Mouse (Mus musculus): Measurements from ENCODE around the gene Ptdss2. TPM values are rescaled to one million over a fixed set of nuclear protein-coding genes. Genes with fewer than 3 reads are reported as not detected.

The Ptdss2 gene
- polyA plus RNA-seq (2015; fragmentation: Nextera tagmentation; extraction: Ambion mirVana): 79.9 and 83.4 TPM in 2 replicates

GRCm38 (mm10) chr7:141122245-141122644 is at the start of gene Ptdss2:
Ptdss2 (plus strand) TSS chr7:141122382.
- Histone ChIP-seq H3K9ac (peak within 1 kb of the TSS; percentile 69), H3K27ac (peak within 1 kb of the TSS; percentile 92), H3K9me3 (replicated peaks) (no peaks in the 10 kb centered on the region), H3K4me2 (peak within 1 kb of the TSS; percentile 76), H3K4me3 (replicated peaks) (peak within 1 kb of the TSS; percentile 57), H3K36me3 (no peaks in the 10 kb centered on the region), H3K4me1 (peaks cover 14% of the 10 kb centered on the region), H3K27me3 (0 out of 2 replicates have a peak, but pooled peaks cover 4% of the 10 kb centered on the region)
- ATAC-seq (replicated peaks; ENCODE audit: low FRiP score): no peak
- 44% methylated on average over 14 of the region's 14 CpGs for WGBS

DNA sequence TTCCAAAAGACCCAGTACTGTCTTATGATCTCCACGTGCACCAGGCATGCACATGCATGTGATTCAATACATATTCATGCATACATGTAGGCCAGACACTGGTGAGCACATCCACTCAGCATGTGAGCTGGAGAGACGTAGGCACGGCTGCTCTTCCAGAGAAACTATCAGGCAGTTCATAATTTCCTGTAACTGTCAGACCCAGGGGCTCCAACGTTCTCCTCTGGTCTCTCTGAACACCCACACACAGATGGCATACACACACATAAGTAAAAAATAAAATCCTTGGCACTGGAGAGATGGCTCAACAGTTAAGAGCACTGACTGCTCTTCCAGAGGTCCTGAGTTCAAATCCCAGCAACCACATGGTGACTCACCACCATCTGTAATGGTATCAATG is 48.4 kb upstream of the Ptdss2 start:
- Histone ChIP-seq H3K27ac (no peak overlapping the region), H3K4me1 (peaks cover 21% of the 10 kb centered on the region), H3K9me3 (replicated peaks) (no peaks in the 10 kb centered on the region), H3K9ac (no peak overlapping the region), H3K4me3 (replicated peaks) (no peak overlapping the region), H3K36me3 (no peaks in the 10 kb centered on the region), H3K4me2 (no peak overlapping the region), H3K27me3 (peaks cover 34% of the 10 kb centered on the region)
- 83% methylated on average over 4 of the region's 4 CpGs for WGBS
- no peak for ATAC-seq (replicated peaks; ENCODE audit: low FRiP score)

DNA sequence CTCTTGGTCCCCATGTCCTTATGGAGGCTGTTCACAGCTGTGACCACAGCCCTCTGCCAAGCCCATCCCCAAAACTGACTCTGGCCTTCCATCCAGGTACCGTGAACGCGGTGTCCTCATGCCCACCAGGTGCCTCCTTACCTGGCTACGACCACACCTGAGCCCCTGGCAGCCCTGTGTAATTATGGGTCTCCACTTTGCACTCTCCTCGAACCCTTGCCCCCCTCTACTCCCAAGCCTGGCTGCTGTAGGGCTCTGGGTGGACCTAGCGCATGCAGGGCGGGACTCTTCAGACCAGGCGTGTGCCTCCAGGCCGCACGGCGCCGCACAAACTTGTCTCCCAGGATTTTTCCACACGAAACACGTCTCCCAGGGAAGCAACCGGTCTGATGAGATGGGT is 44.3 kb upstream of the Ptdss2 start, which contains the start of gene Pkp3:
Gene Pkp3 (plus strand): TSS at position 378 of the 400 bp plus-strand sequence.
- ATAC-seq (replicated peaks; ENCODE audit: low FRiP score): no peak

GRCm38 (mm10) chr7:141078876-141079275 is 43.3 kb upstream of the Ptdss2 start:
- no peak overlapping the region for H3K4me2 ChIP-seq
- 0 out of 2 replicates have a peak, but pooled peaks have one; percentile 20 for ATAC-seq (replicated peaks; ENCODE audit: low FRiP score)
- H3K27me3 ChIP-seq: peaks cover 20% of the 10 kb centered on the region; the same call in 1 of the 2 replicates
- no peak overlapping the region for H3K27ac ChIP-seq
- no peak overlapping the region for H3K4me3 ChIP-seq (replicated peaks)
- no peaks in the 10 kb centered on the region for H3K9me3 ChIP-seq (replicated peaks)
- WGBS: 78% methylated on average over 4 of the region's 4 CpGs
- no peak overlapping the region for H3K9ac ChIP-seq
- H3K36me3 ChIP-seq: no peaks in the 10 kb centered on the region
- H3K4me1 ChIP-seq: peaks cover 10% of the 10 kb centered on the region; the same call in 1 of the 2 replicates

More for the DNA sequence above, 44.3 kb upstream of the Ptdss2 start, which contains the start of gene Pkp3:
- peaks cover 10% of the 10 kb centered on the region; the same call in 1 of the 2 replicates for H3K4me1 ChIP-seq
- H3K4me2 ChIP-seq: no peak within 1 kb of the TSS
- H3K9ac ChIP-seq: no peak within 1 kb of the TSS
- H3K4me3 ChIP-seq (replicated peaks): no peak within 1 kb of the TSS
- H3K9me3 ChIP-seq (replicated peaks): no peaks in the 10 kb centered on the region
- WGBS: 89% methylated on average over 15 of the region's 15 CpGs
- no peak within 1 kb of the TSS for H3K27ac ChIP-seq
- no peaks in the 10 kb centered on the region for H3K36me3 ChIP-seq
- H3K27me3 ChIP-seq: peaks cover 20% of the 10 kb centered on the region; the same call in 1 of the 2 replicates

DNA sequence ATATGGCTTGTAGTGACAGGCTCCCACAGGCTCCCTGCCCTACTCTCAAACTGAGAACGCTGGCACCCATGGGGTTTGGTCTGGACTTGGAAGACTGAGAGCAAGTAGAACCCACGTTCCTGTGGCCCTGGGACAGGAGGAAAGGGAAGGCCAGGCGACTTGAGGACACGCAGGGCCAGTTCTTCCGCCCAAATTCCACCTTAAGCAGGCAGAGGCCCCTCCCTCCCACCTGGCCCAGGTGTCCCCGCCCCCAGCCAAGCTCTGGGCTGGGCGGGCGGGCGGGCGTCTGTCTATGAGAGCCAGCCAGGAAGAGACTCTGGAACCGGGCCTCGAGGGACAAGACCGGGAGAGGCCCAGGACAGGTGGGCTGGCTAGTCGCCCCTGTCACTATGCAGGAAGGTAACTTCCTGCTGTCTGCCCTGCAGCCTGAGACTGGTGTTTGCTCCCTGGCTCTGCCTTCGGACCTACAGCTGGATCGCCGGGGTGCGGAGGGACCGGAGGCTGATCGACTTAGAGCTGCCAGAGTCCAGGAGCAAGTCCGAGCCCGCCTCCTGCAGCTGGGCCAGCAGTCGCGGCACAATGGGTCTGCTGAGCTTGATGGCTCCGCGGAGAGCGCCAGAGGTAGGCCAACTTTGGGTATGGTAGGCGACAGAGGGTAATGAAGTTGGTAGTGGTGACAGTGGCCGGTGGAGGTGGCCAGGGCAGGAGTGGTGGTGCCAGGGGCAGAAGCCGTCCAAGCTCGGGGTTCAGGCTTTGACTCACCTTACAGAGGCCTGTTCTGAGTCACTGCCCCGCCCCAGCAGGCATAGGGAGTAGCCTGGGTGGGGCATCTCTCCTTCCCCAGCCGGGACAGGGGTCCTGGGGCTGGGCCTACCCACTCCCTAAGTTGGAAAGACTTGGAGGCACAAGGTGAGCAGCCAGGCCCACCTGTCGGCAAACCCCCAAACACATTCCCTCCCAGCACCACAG is 42.4 kb upstream of the Ptdss2 start:
- Histone ChIP-seq H3K9ac (peak overlapping the region; percentile 31; the same call in 1 of the 2 replicates), H3K27ac (peak overlapping the region; percentile 48; the same call in 1 of the 2 replicates), H3K4me2 (peak overlapping the region; percentile 52), H3K4me3 (replicated peaks) (peak overlapping the region; percentile 37), H3K36me3 (no peaks in the 10 kb centered on the region), H3K4me1 (peaks cover 10% of the 10 kb centered on the region; the same call in 1 of the 2 replicates), H3K9me3 (replicated peaks) (no peaks in the 10 kb centered on the region), H3K27me3 (peaks cover 20% of the 10 kb centered on the region; the same call in 1 of the 2 replicates)
- 22% methylated on average over 34 of the region's 34 CpGs for WGBS
- ATAC-seq (replicated peaks; ENCODE audit: low FRiP score): peak; percentile 34; the same call in 1 of the 2 replicates

GRCm38 (mm10) chr7:141087894-141088293 is 34.3 kb upstream of the Ptdss2 start:
- no peak overlapping the region for H3K27ac ChIP-seq
- peak overlapping the region; percentile 38; the same call in 1 of the 2 replicates for H3K4me2 ChIP-seq
- H3K4me1 ChIP-seq: peaks cover 23% of the 10 kb centered on the region
- no peak for ATAC-seq (replicated peaks; ENCODE audit: low FRiP score)
- H3K4me3 ChIP-seq (replicated peaks): no peak overlapping the region
- WGBS: 32% methylated on average over 8 of the region's 8 CpGs
- no peaks in the 10 kb centered on the region for H3K9me3 ChIP-seq (replicated peaks)
- no peaks in the 10 kb centered on the region for H3K36me3 ChIP-seq
- H3K9ac ChIP-seq: no peak overlapping the region
- H3K27me3 ChIP-seq: peaks cover 40% of the 10 kb centered on the region

DNA sequence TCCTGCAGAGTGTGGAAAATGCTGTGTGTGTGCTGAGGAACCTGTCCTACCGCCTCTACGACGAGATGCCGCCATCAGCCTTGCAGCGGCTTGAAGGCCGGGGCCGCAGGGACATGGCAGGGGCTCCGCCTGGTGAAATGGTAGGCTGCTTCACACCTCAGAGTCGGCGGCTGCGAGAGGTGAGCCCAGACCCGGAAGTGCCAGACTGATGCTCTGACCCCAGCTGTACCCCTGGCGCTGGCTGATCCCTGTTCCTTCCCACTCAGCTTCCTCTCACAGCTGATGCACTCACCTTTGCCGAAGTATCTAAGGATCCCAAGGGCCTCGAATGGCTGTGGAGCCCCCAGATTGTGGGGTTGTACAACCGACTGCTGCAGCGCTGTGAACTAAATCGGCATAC is 33.7 kb upstream of the Ptdss2 start:
- Histone ChIP-seq H3K9me3 (replicated peaks) (no peaks in the 10 kb centered on the region), H3K9ac (no peak overlapping the region), H3K27me3 (peaks cover 42% of the 10 kb centered on the region), H3K4me3 (replicated peaks) (0 out of 2 replicates have a peak overlapping the region, but pooled peaks have one; percentile 5), H3K4me1 (peaks cover 28% of the 10 kb centered on the region), H3K4me2 (peak overlapping the region; percentile 38), H3K27ac (no peak overlapping the region), H3K36me3 (no peaks in the 10 kb centered on the region)
- no peak for ATAC-seq (replicated peaks; ENCODE audit: low FRiP score)
- WGBS: 14% methylated on average over 18 of the region's 18 CpGs

- WGBS: 79% methylated on average over 8 of the region's 8 CpGs
- Histone ChIP-seq H3K36me3 (no peaks in the 10 kb centered on the region), H3K4me2 (no peak overlapping the region), H3K4me3 (replicated peaks) (no peak overlapping the region), H3K4me1 (peaks cover 43% of the 10 kb centered on the region), H3K9me3 (replicated peaks) (no peaks in the 10 kb centered on the region), H3K9ac (no peak overlapping the region), H3K27me3 (peaks cover 42% of the 10 kb centered on the region), H3K27ac (no peak overlapping the region)
- no peak for ATAC-seq (replicated peaks; ENCODE audit: low FRiP score)
Measured at GRCm38 (mm10) chr7:141090228-141090627, 32.0 kb upstream of the Ptdss2 start.

GRCm38 (mm10) chr7:141092051-141092735 is 30.0 kb upstream of the Ptdss2 start:
- Histone ChIP-seq H3K9ac (no peak overlapping the region), H3K27me3 (peaks cover 36% of the 10 kb centered on the region), H3K4me3 (replicated peaks) (peak overlapping the region; percentile 18), H3K4me2 (peak overlapping the region; percentile 52), H3K36me3 (no peaks in the 10 kb centered on the region), H3K27ac (no peak overlapping the region), H3K4me1 (peaks cover 59% of the 10 kb centered on the region), H3K9me3 (replicated peaks) (no peaks in the 10 kb centered on the region)
- 7% methylated on average over 37 of the region's 37 CpGs for WGBS
- ATAC-seq (replicated peaks; ENCODE audit: low FRiP score): peak; percentile 79

DNA sequence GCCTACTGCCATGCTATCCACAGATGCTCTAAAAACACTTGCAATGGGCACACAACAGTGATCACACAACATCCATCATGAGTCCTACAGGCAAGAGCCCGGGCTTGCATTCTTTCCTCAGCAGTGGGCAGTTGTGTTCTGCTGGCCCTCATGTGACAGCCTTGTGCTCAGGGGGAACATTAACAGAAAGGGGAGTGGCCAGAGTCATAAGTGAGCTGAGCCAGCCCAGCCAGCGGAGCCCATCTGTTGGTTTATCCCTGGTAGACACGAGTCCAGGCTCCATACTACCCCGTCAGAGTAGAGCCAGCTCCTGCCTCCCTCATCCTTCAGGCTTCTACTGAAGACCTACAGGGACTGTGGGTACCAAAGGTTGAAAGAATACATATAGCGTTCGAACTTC is 28.2 kb upstream of the Ptdss2 start:
- no peaks in the 10 kb centered on the region for H3K36me3 ChIP-seq
- no peak overlapping the region for H3K4me3 ChIP-seq (replicated peaks)
- H3K4me2 ChIP-seq: peak overlapping the region; percentile 34
- H3K27ac ChIP-seq: peak overlapping the region; percentile 89
- 75% methylated on average over 6 of the region's 6 CpGs for WGBS
- peaks cover 21% of the 10 kb centered on the region for H3K27me3 ChIP-seq
- H3K9ac ChIP-seq: no peak overlapping the region
- no peaks in the 10 kb centered on the region for H3K9me3 ChIP-seq (replicated peaks)
- H3K4me1 ChIP-seq: peaks cover 46% of the 10 kb centered on the region
- ATAC-seq (replicated peaks; ENCODE audit: low FRiP score): peak; percentile 63

DNA sequence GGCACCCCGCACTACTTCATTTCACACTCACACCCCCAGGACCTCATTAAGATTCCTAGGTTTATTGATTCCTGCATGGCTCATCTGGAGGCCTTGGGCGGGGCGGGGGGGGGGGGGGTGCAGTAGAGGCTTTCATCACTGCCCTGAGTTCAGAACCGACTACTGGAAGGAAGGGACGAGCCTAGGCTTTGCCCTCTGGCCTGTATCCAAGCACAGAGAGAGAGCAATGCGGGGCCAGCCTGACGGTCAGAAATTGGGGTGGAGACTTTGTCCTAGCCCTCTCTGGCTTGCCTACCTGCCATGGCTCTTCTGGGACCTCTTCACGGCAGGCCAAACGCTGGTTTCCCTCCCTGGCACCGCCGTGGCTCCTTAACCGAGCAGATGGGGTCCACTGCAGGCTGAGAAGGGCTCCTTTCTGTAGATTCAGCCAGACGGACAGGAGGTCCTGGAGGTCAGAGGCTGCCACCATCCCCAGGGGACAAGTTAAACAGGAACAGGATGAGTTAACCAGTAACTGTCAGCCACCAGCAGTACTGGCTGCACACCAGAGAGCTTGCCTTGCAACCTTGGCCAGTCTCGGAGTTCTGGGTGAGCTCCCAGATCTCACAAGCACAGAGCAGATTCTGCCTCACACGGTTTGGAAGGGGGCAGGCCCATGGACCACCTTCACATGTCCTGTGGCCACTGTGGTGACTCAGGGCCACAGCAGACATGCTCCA is 27.5 kb upstream of the Ptdss2 start:
- WGBS: 50% methylated on average over 15 of the region's 15 CpGs
- Histone ChIP-seq H3K4me3 (replicated peaks) (no peak overlapping the region; the same call in 1 of the 2 replicates), H3K4me1 (peaks cover 50% of the 10 kb centered on the region), H3K36me3 (no peaks in the 10 kb centered on the region), H3K4me2 (peak overlapping the region; percentile 34), H3K27ac (peak overlapping the region; percentile 89), H3K9ac (no peak overlapping the region; the same call in 1 of the 2 replicates), H3K27me3 (peaks cover 19% of the 10 kb centered on the region), H3K9me3 (replicated peaks) (no peaks in the 10 kb centered on the region)
- peak; percentile 50 for ATAC-seq (replicated peaks; ENCODE audit: low FRiP score)

All from kidney, embryonic 15.5 days (tissue).